ENCODE assay signal across 32 mouse cellular contexts in the genomic region with DNA sequence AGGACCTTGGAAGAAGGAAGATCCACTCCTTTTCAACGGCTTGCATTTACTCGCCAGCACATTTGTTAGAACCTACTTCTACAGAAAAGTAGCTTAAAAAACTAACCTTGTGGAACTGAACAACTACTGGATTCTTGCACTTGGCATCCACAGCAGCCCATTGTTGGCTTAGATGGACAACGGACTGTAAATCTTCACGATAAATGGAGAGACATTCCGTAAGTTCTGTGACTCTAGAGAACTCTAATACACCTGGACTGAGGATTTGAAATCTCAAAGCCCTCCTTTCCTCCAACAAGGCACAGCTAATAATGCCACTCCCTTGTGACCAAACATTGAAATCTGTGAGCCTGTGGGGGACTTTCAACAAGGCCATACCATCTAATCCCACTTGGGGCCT. TPM values are rescaled to one million over a fixed set of nuclear protein-coding genes. Genes with fewer than 3 reads are reported as not detected.
"Had no signal": no experiment of that assay in that cellular context is flagged by ENCODE, and none has a peak within 500 bp of the region (broad histone marks: within the 10 kb centered on the region; RNA-seq: fewer than 3 reads in every experiment).

No protein-coding gene starts in this region.

- H3K9ac ChIP-seq: limb, embryonic 12.5 days; limb, embryonic 13.5 days; limb, embryonic 15.5 days; liver, embryonic 12.5 days; liver, embryonic 13.5 days; liver, embryonic 14.5 days; liver, embryonic 15.5 days; liver, postnatal 0 days; lung, embryonic 14.5 days; lung, embryonic 15.5 days; midbrain, embryonic 12.5 days; midbrain, embryonic 13.5 days; midbrain, embryonic 15.5 days had no signal

- ATAC-seq: liver, embryonic 12.5 days; liver, postnatal 0 days; lung, postnatal 0 days; midbrain, embryonic 13.5 days; midbrain, embryonic 15.5 days; midbrain, embryonic 16.5 days had no signal

- H3K9me3 ChIP-seq: limb, embryonic 10.5 days; limb, embryonic 12.5 days; limb, embryonic 13.5 days; limb, embryonic 15.5 days; liver, embryonic 12.5 days; liver, embryonic 13.5 days; liver, embryonic 15.5 days; lung, embryonic 15.5 days; megakaryocyte, embryonic 14.5 days; midbrain, embryonic 10.5 days; midbrain, embryonic 12.5 days; midbrain, embryonic 13.5 days; midbrain, embryonic 15.5 days had no signal

- DNase-seq: left cerebral cortex, postnatal 4 days; liver; liver, embryonic 13.5 days; liver, postnatal 0 days; lung, adult 18-20 months; lung, adult 2 months; lung, embryonic 14.5 days; lung, postnatal 10 days; lung, postnatal 14 days; lung, postnatal 36 days; lung, postnatal 4 days; midbrain, embryonic 14.5 days had no signal

- H3K4me3 ChIP-seq: left cerebral cortex, adult 2 months; limb, embryonic 10.5 days; limb, embryonic 12.5 days; limb, embryonic 13.5 days; limb, embryonic 15.5 days; liver, embryonic 12.5 days; liver, embryonic 13.5 days; liver, embryonic 15.5 days; lung, embryonic 15.5 days; megakaryocyte, embryonic 14.5 days; midbrain, embryonic 10.5 days; midbrain, embryonic 12.5 days; midbrain, embryonic 13.5 days; midbrain, embryonic 15.5 days; myocyte had no signal

- H3K4me2 ChIP-seq: limb, embryonic 12.5 days; limb, embryonic 13.5 days; limb, embryonic 15.5 days; liver, embryonic 11.5 days; liver, embryonic 12.5 days; liver, embryonic 13.5 days; liver, embryonic 15.5 days; lung, embryonic 14.5 days; lung, embryonic 15.5 days; midbrain, embryonic 12.5 days; midbrain, embryonic 13.5 days; midbrain, embryonic 15.5 days had no signal

- H3K27ac ChIP-seq: left cerebral cortex, adult 2 months; limb, embryonic 10.5 days; limb, embryonic 12.5 days; limb, embryonic 13.5 days; limb, embryonic 15.5 days; liver, embryonic 12.5 days; liver, embryonic 13.5 days; liver, embryonic 14.5 days; liver, embryonic 15.5 days; lung, embryonic 15.5 days; macrophage; midbrain, embryonic 10.5 days; midbrain, embryonic 12.5 days; midbrain, embryonic 13.5 days; midbrain, embryonic 15.5 days had no signal

- H3K27me3 ChIP-seq: limb, embryonic 12.5 days; limb, embryonic 13.5 days; limb, embryonic 15.5 days; liver, embryonic 12.5 days; liver, embryonic 13.5 days; liver, embryonic 15.5 days; lung, embryonic 15.5 days; megakaryocyte, embryonic 14.5 days; midbrain, embryonic 12.5 days; midbrain, embryonic 13.5 days; midbrain, embryonic 15.5 days had no signal

- H3K4me1 ChIP-seq: limb, embryonic 15.5 days; lung, embryonic 15.5 days; midbrain, embryonic 10.5 days; midbrain, embryonic 12.5 days; midbrain, embryonic 15.5 days had no signal

RNA-seq across cellular contexts. Expression of gene Gdf11, which starts 48.3 kb away (rescaled TPM):
- total RNA-seq: megakaryocyte progenitor cell, adult 5-6 weeks had no signal
